Mouse (Mus musculus) cerebellum, adult 2 months (tissue): ENCODE measurements at regions not wholly inside any gene's neighbourhood (a gene's known extent, or its start where the extent isn't known, plus 50 kb on each side); places are given as distances from the start of the nearest gene placed in this dataset.

Experiments used
- DNase-seq, 2 experiments: peaks; one replicate each; pipeline ENCODE4 v3.0.0; 2021
- H3K27ac ChIP-seq: fragments of 200-500 bp; 2 replicates; pipeline ENCODE4 v1.5.1; 2012; ENCODE audit warnings: low read length, control low read depth, inconsistent platforms; ENCODE audit not compliant: insufficient read depth
- H3K27me3 ChIP-seq: fragments of 200-500 bp; 2 replicates; pipeline ENCODE4 v1.6.1; 2012; ENCODE audit warnings: inconsistent platforms, mild to moderate bottlenecking, low read length, moderate library complexity; ENCODE audit not compliant: control insufficient read depth, insufficient read depth
- H3K4me1 ChIP-seq: fragments of 200-500 bp; 2 replicates; pipeline ENCODE4 v1.6.1; 2011; ENCODE audit warnings: low read length; ENCODE audit not compliant: control insufficient read depth, insufficient read depth
- H3K4me3 ChIP-seq: fragments of 200-500 bp; replicated peaks from 2 replicates; pipeline ENCODE3; 2011; ENCODE audit warnings: mild to moderate bottlenecking, low read depth, low read length, control low read depth; ENCODE audit not compliant: insufficient read depth
- CTCF ChIP-seq: fragments of 200-500 bp; IDR thresholded peaks from 2 replicates; pipeline ENCODE4 v1.5.1; 2011; ENCODE audit warnings: low read depth, mild to moderate bottlenecking, control low read depth, low read length, moderate library complexity, borderline replicate concordance; ENCODE audit not compliant: insufficient read depth
- POLR2A ChIP-seq: fragments of 200-500 bp; IDR thresholded peaks from 2 replicates; pipeline ENCODE4 v1.6.1; 2011; ENCODE audit warnings: low read length, control low read depth, borderline replicate concordance; ENCODE audit not compliant: insufficient read depth
- WGBS: fragments of 180-500 bp; shearing (Covaris S2); methylation state at CpG from one replicate; pipeline ENCODE4 v1.1.7; 2018; 5-methylcytosine and 5-hydroxymethylcytosine counted together

- Histone ChIP-seq H3K27me3 (no peaks in the 10 kb centered on the region), H3K27ac (no peak overlapping the region), H3K4me1 (no peaks in the 10 kb centered on the region), H3K4me3 (no peak overlapping the region)
- TF ChIP-seq CTCF = no peak
- TF ChIP-seq POLR2A = no peak
- 85% methylated on average over 8 of the region's 8 CpGs for WGBS
- DNase-seq = no peak
Observed at GRCm38 (mm10) chr5:12976015-12976742, 149.0 kb upstream of the Sema3a start.

- TF ChIP-seq CTCF (no peak), POLR2A (no peak)
- no peak for DNase-seq
- Histone ChIP-seq H3K27me3 (no peaks in the 10 kb centered on the region), H3K27ac (no peak overlapping the region), H3K4me3 (no peak overlapping the region), H3K4me1 (no peaks in the 10 kb centered on the region)
- 66% methylated on average over 2 of the region's 2 CpGs for WGBS
Observed at GRCm38 (mm10) chr5:12977875-12978274, 147.3 kb upstream of the Sema3a start.

GRCm38 (mm10) chr5:12993826-12994225, 131.4 kb upstream of the Sema3a start:
- Histone ChIP-seq H3K27me3 (no peaks in the 10 kb centered on the region), H3K4me3 (no peak overlapping the region), H3K27ac (no peak overlapping the region), H3K4me1 (peaks cover 9% of the 10 kb centered on the region)
- no peak for DNase-seq
- 93% methylated on average over 1 of the region's 1 CpGs for WGBS
- TF ChIP-seq CTCF = no peak
- TF ChIP-seq POLR2A = no peak

GRCm38 (mm10) chr5:12997440-12997839, 127.8 kb upstream of the Sema3a start:
- WGBS = 96% methylated on average over 6 of the region's 6 CpGs
- Histone ChIP-seq H3K4me3 (no peak overlapping the region), H3K27ac (no peak overlapping the region), H3K4me1 (peaks cover 9% of the 10 kb centered on the region), H3K27me3 (no peaks in the 10 kb centered on the region)
- DNase-seq = no peak
- TF ChIP-seq CTCF (no peak), POLR2A (no peak)

- 36% methylated on average over 6 of the region's 6 CpGs for WGBS
- DNase-seq = no peak
- H3K27ac ChIP-seq = no peak overlapping the region
- TF ChIP-seq CTCF (no peak), POLR2A (no peak)
- no peaks in the 10 kb centered on the region for H3K27me3 ChIP-seq
- no peaks in the 10 kb centered on the region for H3K4me1 ChIP-seq
- no peak overlapping the region for H3K4me3 ChIP-seq
Observed at GRCm38 (mm10) chr5:13007132-13007531, 118.1 kb upstream of the Sema3a start.

GRCm38 (mm10) chr5:13022270-13022669, 102.9 kb upstream of the Sema3a start:
- no peak overlapping the region for H3K4me3 ChIP-seq
- TF ChIP-seq CTCF = no peak
- TF ChIP-seq POLR2A = no peak
- H3K27me3 ChIP-seq = no peaks in the 10 kb centered on the region
- H3K27ac ChIP-seq = no peak overlapping the region
- WGBS = 32% methylated on average over 3 of the region's 3 CpGs
- DNase-seq = no peak
- no peaks in the 10 kb centered on the region for H3K4me1 ChIP-seq

- Histone ChIP-seq H3K4me1 (no peaks in the 10 kb centered on the region), H3K4me3 (no peak overlapping the region), H3K27ac (no peak overlapping the region), H3K27me3 (no peaks in the 10 kb centered on the region)
- WGBS = 96% methylated on average over 3 of the region's 3 CpGs
- TF ChIP-seq CTCF = no peak
- TF ChIP-seq POLR2A = no peak
- DNase-seq = no peak
Observed at GRCm38 (mm10) chr5:13033332-13033731, 91.9 kb upstream of the Sema3a start.

GRCm38 (mm10) chr5:13036127-13036526, 89.1 kb upstream of the Sema3a start:
- Histone ChIP-seq H3K27me3 (no peaks in the 10 kb centered on the region), H3K27ac (no peak overlapping the region), H3K4me1 (no peaks in the 10 kb centered on the region), H3K4me3 (no peak overlapping the region)
- 24% methylated on average over 2 of the region's 2 CpGs for WGBS
- TF ChIP-seq POLR2A = no peak
- TF ChIP-seq CTCF = no peak
- no peak for DNase-seq

- TF ChIP-seq CTCF = no peak
- no peak for TF ChIP-seq POLR2A
- Histone ChIP-seq H3K27ac (no peak overlapping the region), H3K4me1 (no peaks in the 10 kb centered on the region), H3K4me3 (no peak overlapping the region), H3K27me3 (no peaks in the 10 kb centered on the region)
- 14% methylated on average over 2 of the region's 2 CpGs for WGBS
- DNase-seq = no peak
Observed at GRCm38 (mm10) chr5:13058883-13059423, 66.3 kb upstream of the Sema3a start.
